Mouse (Mus musculus): ENCODE measurements around the gene Csde1. TPM values are rescaled to one million over a fixed set of nuclear protein-coding genes. Genes with fewer than 3 reads are reported as not detected.

Csde1 gene
- total and polyA plus RNA-seq, 2 experiments from 2014 or later: 215 to 277 TPM

GRCm38 (mm10) chr3:102992936-102993335 is 27.3 kb upstream of the Csde1 start:
- whole genome bisulfite sequencing: 34% methylated on average over 3 of the region's 3 CpGs
- TF ChIP-seq CTCF (IDR thresholded peaks at IDR 0.05; ENCODE audit: low read depth): no peak
- Histone ChIP-seq H3K27ac (no peak overlapping the region), H3K27me3 (ENCODE audit: insufficient read depth, low read length) (no peaks in the 10 kb centered on the region), H3K4me2 (ENCODE audit: low read depth, low read length) (no peak overlapping the region), H3K36me3 (ENCODE audit: insufficient read depth, low read length) (no peaks in the 10 kb centered on the region), H3K9ac (replicated peaks; ENCODE audit: low read length) (no peak overlapping the region), H3K4me1 (ENCODE audit: insufficient read depth, low read length) (peaks cover 5% of the 10 kb centered on the region; the same call in 1 of the 2 replicates), H3K4me3 (ENCODE audit: low read length) (no peak overlapping the region), H3K9me3 (ENCODE audit: low read length) (no peaks in the 10 kb centered on the region)
- no peak for ATAC-seq
- DNase-seq (ENCODE audit: low spot score): no peak

GRCm38 (mm10) chr3:102995233-102995604 is 25.0 kb upstream of the Csde1 start:
- DNase-seq (ENCODE audit: low spot score) (no peak), ATAC-seq (peak; percentile 48)
- Histone ChIP-seq H3K27ac (peak overlapping the region; percentile 93; the same call in 1 of the 2 replicates), H3K9me3 (ENCODE audit: low read length) (no peaks in the 10 kb centered on the region), H3K9ac (replicated peaks; ENCODE audit: low read length) (peak overlapping the region; percentile 89), H3K27me3 (ENCODE audit: insufficient read depth, low read length) (no peaks in the 10 kb centered on the region), H3K36me3 (ENCODE audit: insufficient read depth, low read length) (peaks cover 11% of the 10 kb centered on the region), H3K4me3 (ENCODE audit: low read length) (peak overlapping the region; percentile 76), H3K4me2 (ENCODE audit: low read depth, low read length) (peak overlapping the region; percentile 69), H3K4me1 (ENCODE audit: insufficient read depth, low read length) (peaks cover 5% of the 10 kb centered on the region; the same call in 1 of the 2 replicates)
- WGBS: 49% methylated on average over 7 of the region's 7 CpGs
- TF ChIP-seq CTCF (IDR thresholded peaks at IDR 0.05; ENCODE audit: low read depth): no peak

GRCm38 (mm10) chr3:102995605-102996321 is 24.5 kb upstream of the Csde1 start, which contains the start of gene Sike1:
Gene Sike1 (plus strand): TSS chr3:102995708.
- WGBS: under 1% methylated on average over 55 of the region's 60 CpGs
- peak; percentile 98 for ATAC-seq

GRCm38 (mm10) chr3:102997036-102997435 is 23.2 kb upstream of the Csde1 start:
- Histone ChIP-seq H3K9me3 (ENCODE audit: low read length) (no peaks in the 10 kb centered on the region), H3K9ac (replicated peaks; ENCODE audit: low read length) (no peak overlapping the region), H3K4me3 (ENCODE audit: low read length) (no peak overlapping the region), H3K36me3 (ENCODE audit: insufficient read depth, low read length) (peaks cover 24% of the 10 kb centered on the region), H3K27me3 (ENCODE audit: insufficient read depth, low read length) (no peaks in the 10 kb centered on the region), H3K4me2 (ENCODE audit: low read depth, low read length) (peak overlapping the region; percentile 69; the same call in 1 of the 2 replicates), H3K4me1 (ENCODE audit: insufficient read depth, low read length) (peaks cover 5% of the 10 kb centered on the region; the same call in 1 of the 2 replicates), H3K27ac (no peak overlapping the region)
- TF ChIP-seq CTCF (IDR thresholded peaks at IDR 0.05; ENCODE audit: low read depth): no peak
- 81% methylated on average over 10 of the region's 10 CpGs for WGBS
- DNase-seq (ENCODE audit: low spot score) (no peak), ATAC-seq (no peak)

More at GRCm38 (mm10) chr3:102995605-102996321, 24.5 kb upstream of the Csde1 start, which contains the start of gene Sike1:
- peak; percentile 95 for DNase-seq (ENCODE audit: low spot score)
- Histone ChIP-seq H3K4me1 (ENCODE audit: insufficient read depth, low read length) (peaks cover 5% of the 10 kb centered on the region; the same call in 1 of the 2 replicates), H3K4me3 (ENCODE audit: low read length) (peak within 1 kb of the TSS; percentile 76), H3K27ac (peak within 1 kb of the TSS; percentile 93), H3K36me3 (ENCODE audit: insufficient read depth, low read length) (peaks cover 16% of the 10 kb centered on the region), H3K4me2 (ENCODE audit: low read depth, low read length) (peak within 1 kb of the TSS; percentile 69), H3K9me3 (ENCODE audit: low read length) (no peaks in the 10 kb centered on the region), H3K9ac (replicated peaks; ENCODE audit: low read length) (peak within 1 kb of the TSS; percentile 89), H3K27me3 (ENCODE audit: insufficient read depth, low read length) (no peaks in the 10 kb centered on the region)
- TF ChIP-seq CTCF (IDR thresholded peaks at IDR 0.05; ENCODE audit: low read depth): no peak

- TF ChIP-seq CTCF (IDR thresholded peaks at IDR 0.05; ENCODE audit: low read depth): no peak
- DNase-seq (ENCODE audit: low spot score) (no peak), ATAC-seq (no peak)
- Histone ChIP-seq H3K4me1 (ENCODE audit: insufficient read depth, low read length) (peaks cover 5% of the 10 kb centered on the region; the same call in 1 of the 2 replicates), H3K9me3 (ENCODE audit: low read length) (no peaks in the 10 kb centered on the region), H3K27ac (no peak overlapping the region), H3K4me2 (ENCODE audit: low read depth, low read length) (no peak overlapping the region), H3K4me3 (ENCODE audit: low read length) (no peak overlapping the region), H3K36me3 (ENCODE audit: insufficient read depth, low read length) (peaks cover 30% of the 10 kb centered on the region), H3K9ac (replicated peaks; ENCODE audit: low read length) (no peak overlapping the region), H3K27me3 (ENCODE audit: insufficient read depth, low read length) (no peaks in the 10 kb centered on the region)
- WGBS: 82% methylated on average over 3 of the region's 3 CpGs
Measured at GRCm38 (mm10) chr3:102997591-102997990, 22.6 kb upstream of the Csde1 start.

GRCm38 (mm10) chr3:103001595-103001994 is 18.6 kb upstream of the Csde1 start:
- no peak for ATAC-seq
- DNase-seq (ENCODE audit: low spot score): no peak
- Histone ChIP-seq H3K9ac (replicated peaks; ENCODE audit: low read length) (no peak overlapping the region), H3K4me3 (ENCODE audit: low read length) (no peak overlapping the region), H3K27me3 (ENCODE audit: insufficient read depth, low read length) (no peaks in the 10 kb centered on the region), H3K27ac (no peak overlapping the region), H3K36me3 (ENCODE audit: insufficient read depth, low read length) (peaks cover 36% of the 10 kb centered on the region), H3K4me2 (ENCODE audit: low read depth, low read length) (no peak overlapping the region), H3K9me3 (ENCODE audit: low read length) (no peaks in the 10 kb centered on the region), H3K4me1 (ENCODE audit: insufficient read depth, low read length) (no peaks in the 10 kb centered on the region)
- WGBS: 95% methylated on average over 7 of the region's 7 CpGs
- no peak for TF ChIP-seq CTCF (IDR thresholded peaks at IDR 0.05; ENCODE audit: low read depth)

- no peak overlapping the region for H3K4me2 ChIP-seq (ENCODE audit: low read depth, low read length)
- H3K4me3 ChIP-seq (ENCODE audit: low read length): no peak overlapping the region
- no peak for TF ChIP-seq CTCF (IDR thresholded peaks at IDR 0.05; ENCODE audit: low read depth)
- no peaks in the 10 kb centered on the region for H3K9me3 ChIP-seq (ENCODE audit: low read length)
- H3K36me3 ChIP-seq (ENCODE audit: insufficient read depth, low read length): no peaks in the 10 kb centered on the region
- no peaks in the 10 kb centered on the region for H3K27me3 ChIP-seq (ENCODE audit: insufficient read depth, low read length)
- H3K27ac ChIP-seq: no peak overlapping the region
- no peak overlapping the region for H3K9ac ChIP-seq (replicated peaks; ENCODE audit: low read length)
- no peak for DNase-seq (ENCODE audit: low spot score)
- ATAC-seq: no peak
- peaks cover 6% of the 10 kb centered on the region for H3K4me1 ChIP-seq (ENCODE audit: insufficient read depth, low read length)
- WGBS: 73% methylated on average over 2 of the region's 2 CpGs
Measured at GRCm38 (mm10) chr3:103017350-103017749, 2.9 kb upstream of the Csde1 start.
